Mouse (Mus musculus) brain, embryonic 14.5 days (tissue): ENCODE data around the gene Gm5538.

Source experiments
- CTCF ChIP-seq: fragments of 200-500 bp; IDR thresholded peaks from 2 replicates; pipeline ENCODE4 v1.5.1; 2012; ENCODE audit warnings: inconsistent platforms, mild to moderate bottlenecking, moderate library complexity, borderline replicate concordance; ENCODE audit not compliant: insufficient read depth, insufficient read length; ENCODE audit errors: extremely low read depth
- POLR2A ChIP-seq: fragments of 200-500 bp; IDR thresholded peaks from 2 replicates; pipeline ENCODE4 v1.6.1; 2012; ENCODE audit warnings: mild to moderate bottlenecking, inconsistent platforms, borderline replicate concordance; ENCODE audit not compliant: poor library complexity, insufficient read depth, insufficient read length, severe bottlenecking; ENCODE audit errors: extremely low read depth

- TF ChIP-seq CTCF (no peak), POLR2A (no peak)
Observed at GRCm38 (mm10) chr3:59729490-59729889, at the start of gene Gm5538.
